Mouse (Mus musculus): ENCODE results near the gene F8. TPM values are rescaled to one million over a fixed set of nuclear protein-coding genes. Genes with fewer than 3 reads are reported as not detected.
A peak's percentile ranks its signal among the peaks of the same experiment; 100 is the strongest.
"Not testable (repeated sequence)": the region's sequence is repeated elsewhere in the genome, so short reads cannot be mapped to it uniquely, and the experiment has no call there.

Gene F8
- polyA plus RNA-seq, 1 experiment from 2014 or later: 1.5 TPM

DNA sequence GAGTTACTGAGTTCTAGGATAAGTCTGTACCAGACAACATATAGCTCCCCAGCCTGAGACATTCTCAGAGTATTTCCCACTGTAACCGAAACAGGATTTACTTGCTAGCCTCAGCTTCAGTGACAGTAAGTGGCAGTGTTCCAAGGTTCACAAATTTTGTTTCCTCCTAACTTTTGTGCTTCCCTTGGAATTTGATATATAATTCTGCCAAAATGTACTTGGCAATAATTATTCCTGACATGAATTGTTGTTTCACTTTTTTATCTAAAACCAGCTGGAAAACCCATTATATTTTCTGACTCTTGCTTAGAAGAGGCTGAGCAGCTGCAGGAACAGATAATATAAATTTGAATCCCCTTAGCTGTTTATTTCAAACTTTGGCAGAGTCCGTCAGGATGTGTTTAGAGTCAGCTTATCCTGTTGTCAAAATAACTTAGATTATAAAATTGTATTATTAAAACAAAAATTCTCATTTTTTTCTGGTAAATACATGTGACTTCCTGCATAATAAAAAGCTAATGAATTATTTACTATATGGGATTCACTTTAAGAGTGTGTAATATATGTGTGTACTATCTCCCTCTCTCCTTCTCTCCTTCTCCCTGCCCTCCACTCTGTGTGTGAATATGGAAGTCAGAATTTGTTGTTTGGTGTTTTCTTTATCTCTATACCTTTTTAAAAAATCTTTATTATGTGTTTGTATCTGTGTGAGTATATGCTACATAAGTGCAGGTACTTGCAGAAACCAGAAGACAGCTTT lies 9.6 kb downstream of the F8 start:
- Histone ChIP-seq H3K27me3 (ENCODE audit: control insufficient read depth, insufficient read depth, low read depth, low read length) (no peaks in the 10 kb centered on the region), H3K36me3 (ENCODE audit: control insufficient read depth, insufficient read depth, low read length) (no peaks in the 10 kb centered on the region), H3K4me2 (ENCODE audit: low read length) (no peak overlapping the region), H3K9me3 (replicated peaks; ENCODE audit: control insufficient read depth, low read length, poor library complexity, severe bottlenecking) (no peaks in the 10 kb centered on the region), H3K4me1 (ENCODE audit: control insufficient read depth, insufficient read depth, low read length) (no peaks in the 10 kb centered on the region), H3K27ac (ENCODE audit: low read length) (no peak overlapping the region), H3K4me3 (ENCODE audit: low read depth, low read length) (no peak overlapping the region), H3K9ac (ENCODE audit: low read depth, low read length) (no peak overlapping the region)
- no peak for ATAC-seq
- WGBS: 76% methylated on average over 2 of the region's 2 CpGs

DNA sequence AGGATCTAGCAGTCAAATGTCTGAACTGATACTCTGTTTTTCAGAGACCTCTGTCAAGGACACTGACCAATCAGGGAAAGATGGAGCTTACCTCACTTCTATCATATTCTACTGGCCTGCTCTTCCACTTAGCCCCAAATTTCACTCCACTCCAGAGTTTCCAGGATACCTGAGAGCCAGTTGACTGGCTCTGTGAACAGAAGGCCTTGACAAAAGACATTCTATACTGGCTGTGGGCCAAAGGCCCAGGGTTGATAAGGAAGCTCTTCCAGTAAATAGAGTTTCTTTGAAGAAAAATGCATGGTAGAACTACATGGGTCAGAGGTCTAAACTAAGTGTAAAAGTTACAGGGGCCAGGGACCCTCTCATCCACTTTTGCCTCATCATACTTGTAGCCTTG lies 12.2 kb downstream of the F8 start:
- ATAC-seq: no peak
- Histone ChIP-seq H3K4me1 (ENCODE audit: control insufficient read depth, insufficient read depth, low read length) (no peaks in the 10 kb centered on the region), H3K4me3 (ENCODE audit: low read depth, low read length) (no peak overlapping the region), H3K9me3 (replicated peaks; ENCODE audit: control insufficient read depth, low read length, poor library complexity, severe bottlenecking) (no peaks in the 10 kb centered on the region), H3K36me3 (ENCODE audit: control insufficient read depth, insufficient read depth, low read length) (no peaks in the 10 kb centered on the region), H3K27ac (ENCODE audit: low read length) (no peak overlapping the region), H3K9ac (ENCODE audit: low read depth, low read length) (no peak overlapping the region), H3K27me3 (ENCODE audit: control insufficient read depth, insufficient read depth, low read depth, low read length) (no peaks in the 10 kb centered on the region), H3K4me2 (ENCODE audit: low read length) (no peak overlapping the region)

DNA sequence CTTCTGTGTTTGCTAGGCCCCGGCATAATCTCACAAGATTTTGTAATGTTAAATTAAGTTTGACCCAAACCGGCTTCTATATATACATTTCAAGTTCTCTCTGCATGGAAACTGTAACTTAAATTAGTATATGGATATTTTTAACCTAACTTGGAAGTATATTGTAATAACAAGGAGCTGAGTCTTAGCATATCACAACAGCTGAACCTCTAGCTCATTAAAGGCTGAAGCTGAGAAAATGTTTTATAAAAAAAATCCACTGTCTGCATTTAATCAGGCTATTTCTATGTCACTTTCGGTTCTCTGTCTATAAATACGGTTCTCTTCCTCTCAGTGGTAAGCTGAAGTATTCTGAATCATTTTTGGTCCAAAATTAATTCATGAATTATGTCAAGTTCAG lies 58.9 kb downstream of the F8 start:
- Histone ChIP-seq H3K36me3 (ENCODE audit: control insufficient read depth, insufficient read depth, low read length) (no peaks in the 10 kb centered on the region), H3K9ac (ENCODE audit: low read depth, low read length) (no peak overlapping the region), H3K4me2 (ENCODE audit: low read length) (no peak overlapping the region), H3K4me1 (ENCODE audit: control insufficient read depth, insufficient read depth, low read length) (no peaks in the 10 kb centered on the region), H3K4me3 (ENCODE audit: low read depth, low read length) (no peak overlapping the region), H3K27me3 (ENCODE audit: control insufficient read depth, insufficient read depth, low read depth, low read length) (no peaks in the 10 kb centered on the region), H3K27ac (ENCODE audit: low read length) (no peak overlapping the region), H3K9me3 (replicated peaks; ENCODE audit: control insufficient read depth, low read length, poor library complexity, severe bottlenecking) (no peaks in the 10 kb centered on the region)
- ATAC-seq: no peak
- 89% methylated on average over 4 of the region's 4 CpGs for WGBS

DNA sequence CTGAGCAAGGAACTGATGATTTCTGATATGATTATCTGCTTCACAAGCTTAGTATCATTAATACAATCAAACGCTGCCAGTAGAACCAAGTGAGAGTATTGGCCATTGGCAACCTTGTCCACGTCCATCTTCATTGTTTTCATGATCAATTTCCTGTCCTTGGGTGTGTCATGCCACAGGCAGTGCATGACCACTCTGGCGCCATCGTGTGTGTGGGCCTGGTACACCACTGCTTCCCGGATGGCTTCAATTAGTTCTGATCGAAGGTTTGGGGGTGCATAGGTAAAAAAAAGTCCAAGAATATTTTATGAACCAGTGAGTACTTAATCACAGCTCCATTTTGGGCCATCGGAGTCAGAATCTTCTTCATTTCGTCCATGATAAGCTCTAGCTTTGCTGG lies 110.7 kb downstream of the F8 start:
- no peak overlapping the region for H3K9ac ChIP-seq (ENCODE audit: low read depth, low read length)
- no peaks in the 10 kb centered on the region for H3K27me3 ChIP-seq (ENCODE audit: control insufficient read depth, insufficient read depth, low read depth, low read length)
- H3K4me2 ChIP-seq (ENCODE audit: low read length): no peak overlapping the region
- no peaks in the 10 kb centered on the region for H3K9me3 ChIP-seq (replicated peaks; ENCODE audit: control insufficient read depth, low read length, poor library complexity, severe bottlenecking)
- WGBS: 69% methylated on average over 8 of the region's 8 CpGs
- ATAC-seq: no peak
- no peaks in the 10 kb centered on the region for H3K4me1 ChIP-seq (ENCODE audit: control insufficient read depth, insufficient read depth, low read length)
- H3K4me3 ChIP-seq (ENCODE audit: low read depth, low read length): no peak overlapping the region
- H3K36me3 ChIP-seq (ENCODE audit: control insufficient read depth, insufficient read depth, low read length): no peaks in the 10 kb centered on the region
- H3K27ac ChIP-seq (ENCODE audit: low read length): no peak overlapping the region

DNA sequence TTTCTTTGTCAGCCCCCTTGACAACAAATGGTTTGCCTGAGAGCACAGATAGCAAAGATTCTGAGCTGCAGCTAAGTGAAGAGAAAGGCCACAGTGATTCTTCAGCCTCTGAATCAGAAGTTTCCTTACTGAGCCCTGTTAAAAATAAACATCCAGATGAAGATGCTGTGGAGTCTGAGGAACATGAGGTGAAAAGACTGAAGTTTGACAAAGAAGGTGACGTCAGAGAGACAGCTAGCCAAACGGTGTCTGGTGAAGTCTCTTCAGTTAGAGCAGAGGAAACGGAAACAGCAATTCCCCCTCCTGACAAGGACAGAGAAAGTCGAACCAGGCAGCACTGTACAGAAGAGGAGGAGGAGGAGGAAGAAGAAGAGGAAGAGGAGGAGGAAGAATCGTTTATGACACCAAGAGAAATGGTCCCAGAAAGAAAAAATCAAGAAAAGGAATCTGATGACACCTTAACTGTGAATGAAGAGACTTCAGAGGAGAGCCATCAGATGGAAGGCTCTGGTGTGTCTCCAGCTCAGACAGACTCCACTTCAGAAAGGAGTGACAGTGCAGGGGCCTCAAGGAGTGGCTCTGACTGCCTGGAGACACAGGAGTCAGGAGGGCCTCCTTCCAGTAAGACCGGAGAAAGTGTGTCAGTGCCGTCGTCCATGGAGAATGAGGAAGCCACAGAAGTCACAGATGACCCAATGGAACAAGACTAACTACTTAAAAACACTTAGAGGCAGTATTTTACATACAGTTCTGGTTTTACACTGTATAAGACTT lies 148.6 kb downstream of the F8 start:
- H3K4me2 ChIP-seq (ENCODE audit: low read length); H3K9me3 ChIP-seq (replicated peaks; ENCODE audit: control insufficient read depth, low read length, poor library complexity, severe bottlenecking); H3K9ac ChIP-seq (ENCODE audit: low read depth, low read length); ATAC-seq; H3K36me3 ChIP-seq (ENCODE audit: control insufficient read depth, insufficient read depth, low read length); H3K27ac ChIP-seq (ENCODE audit: low read length); H3K4me1 ChIP-seq (ENCODE audit: control insufficient read depth, insufficient read depth, low read length); H3K4me3 ChIP-seq (ENCODE audit: low read depth, low read length); H3K27me3 ChIP-seq (ENCODE audit: control insufficient read depth, insufficient read depth, low read depth, low read length): not testable (repeated sequence)
- WGBS: 69% methylated on average over 7 of the region's 8 CpGs

DNA sequence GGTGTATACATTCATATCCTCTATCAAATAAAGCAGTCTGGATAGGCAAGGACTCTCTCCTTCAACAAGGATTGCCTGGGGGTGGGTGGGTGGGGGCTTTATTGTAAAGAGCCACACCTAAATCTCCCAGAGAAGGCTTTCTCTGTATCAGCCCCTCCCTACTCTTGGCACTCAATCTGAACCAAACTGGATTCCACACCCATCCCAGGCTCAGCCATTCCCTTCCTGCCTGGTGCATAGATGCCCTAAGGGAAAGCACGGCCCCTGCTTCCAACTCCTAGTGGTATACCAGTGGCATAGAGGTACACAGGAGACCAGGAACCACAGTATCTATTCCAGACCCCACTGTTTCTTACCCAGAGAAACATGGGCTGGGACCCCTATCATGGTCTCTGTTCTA lies 151.0 kb downstream of the F8 start:
- Histone ChIP-seq H3K9ac (ENCODE audit: low read depth, low read length) (no peak overlapping the region), H3K27me3 (ENCODE audit: control insufficient read depth, insufficient read depth, low read depth, low read length) (no peaks in the 10 kb centered on the region), H3K4me2 (ENCODE audit: low read length) (no peak overlapping the region), H3K4me3 (ENCODE audit: low read depth, low read length) (no peak overlapping the region), H3K27ac (ENCODE audit: low read length) (no peak overlapping the region), H3K4me1 (ENCODE audit: control insufficient read depth, insufficient read depth, low read length) (no peaks in the 10 kb centered on the region), H3K36me3 (ENCODE audit: control insufficient read depth, insufficient read depth, low read length) (no peaks in the 10 kb centered on the region), H3K9me3 (replicated peaks; ENCODE audit: control insufficient read depth, low read length, poor library complexity, severe bottlenecking) (no peaks in the 10 kb centered on the region)
- ATAC-seq: no peak
- WGBS: 86% methylated on average over 1 of the region's 1 CpGs

DNA sequence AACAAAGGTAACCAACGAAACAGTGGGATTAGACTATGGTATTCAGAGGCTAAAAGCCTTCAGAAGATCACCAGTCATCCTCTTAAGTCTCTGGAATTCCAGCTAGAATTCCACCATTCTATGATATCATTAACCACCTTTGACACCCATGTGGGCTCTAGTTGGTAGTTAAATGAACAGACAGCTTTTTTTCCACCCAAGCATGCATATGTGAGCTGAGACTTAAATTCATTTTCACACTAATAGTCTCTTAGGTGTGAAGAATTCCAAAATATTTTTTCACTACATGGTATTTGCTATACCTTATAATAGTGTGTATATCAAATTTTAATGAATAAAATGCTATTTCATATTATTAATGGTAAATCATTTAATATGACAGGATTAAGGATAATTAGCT lies 218.7 kb downstream of the F8 start, which contains the start of gene Smim9:
Gene Smim9, minus strand, starts transcription at position 101 of the 400 bp plus-strand sequence.
- Histone ChIP-seq H3K4me3 (ENCODE audit: low read depth, low read length) (no peak within 1 kb of the TSS), H3K4me2 (ENCODE audit: low read length) (no peak within 1 kb of the TSS), H3K27me3 (ENCODE audit: control insufficient read depth, insufficient read depth, low read depth, low read length) (no peaks in the 10 kb centered on the region), H3K36me3 (ENCODE audit: control insufficient read depth, insufficient read depth, low read length) (no peaks in the 10 kb centered on the region), H3K9ac (ENCODE audit: low read depth, low read length) (no peak within 1 kb of the TSS), H3K4me1 (ENCODE audit: control insufficient read depth, insufficient read depth, low read length) (no peaks in the 10 kb centered on the region), H3K27ac (ENCODE audit: low read length) (no peak within 1 kb of the TSS), H3K9me3 (replicated peaks; ENCODE audit: control insufficient read depth, low read length, poor library complexity, severe bottlenecking) (no peaks in the 10 kb centered on the region)
- 62% methylated on average over 1 of the region's 1 CpGs for WGBS
- ATAC-seq: no peak

DNA sequence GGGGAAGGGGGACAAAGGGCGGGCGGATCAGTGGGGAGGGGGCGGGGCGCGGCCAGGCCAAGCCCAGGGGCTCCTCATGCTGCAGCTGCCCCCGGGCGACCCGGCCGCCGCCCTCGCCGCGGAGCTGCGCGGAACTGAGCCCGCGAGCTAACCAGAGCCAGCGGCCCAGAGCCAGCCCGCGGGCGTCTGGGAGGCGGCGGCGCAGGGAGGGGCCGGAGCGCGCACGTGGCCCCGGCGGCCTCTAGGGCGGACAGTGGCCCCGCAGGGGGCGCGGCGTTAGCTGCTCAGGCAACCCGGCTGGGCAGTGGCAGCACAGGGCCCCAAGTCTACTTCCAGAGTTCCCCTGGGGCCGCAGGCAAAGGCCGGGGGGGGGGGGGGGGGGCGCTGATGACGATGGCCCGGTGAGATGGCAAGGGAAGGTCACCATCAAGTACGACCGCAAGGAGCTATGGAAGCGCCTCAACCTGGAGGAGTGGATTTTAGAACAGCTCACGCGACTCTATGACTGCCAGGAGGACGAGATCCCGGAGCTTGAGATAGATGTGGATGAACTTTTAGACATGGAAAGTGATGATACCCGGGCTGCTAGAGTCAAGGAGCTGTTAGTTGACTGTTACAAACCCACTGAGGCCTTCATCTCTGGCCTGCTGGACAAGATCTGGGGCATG lies 226.7 kb downstream of the F8 start:
- WGBS: 19% methylated on average over 14 of the region's 49 CpGs
- H3K27ac ChIP-seq (ENCODE audit: low read length): no peak overlapping the region

DNA sequence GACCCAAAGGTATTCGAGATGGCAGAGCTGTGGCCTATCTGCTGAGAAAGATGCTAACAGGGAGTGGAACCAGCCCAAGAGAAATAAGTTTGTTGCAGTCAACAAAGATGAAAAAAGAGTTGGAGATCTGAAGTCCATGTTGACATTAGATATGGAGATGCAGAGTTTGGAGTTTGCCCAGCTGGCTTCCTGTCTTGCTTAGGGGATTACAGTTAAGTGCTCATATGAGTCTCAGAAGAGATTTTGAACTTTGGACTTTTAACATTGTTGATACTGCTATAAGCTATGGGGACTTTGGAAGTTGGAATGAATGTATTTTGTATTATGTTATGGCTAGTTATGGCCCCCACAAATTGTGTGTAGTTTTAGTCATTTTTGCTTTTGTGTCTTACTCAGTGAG lies 230.2 kb downstream of the F8 start:
- no peaks in the 10 kb centered on the region for H3K4me1 ChIP-seq (ENCODE audit: control insufficient read depth, insufficient read depth, low read length)
- no peak overlapping the region for H3K4me2 ChIP-seq (ENCODE audit: low read length)
- ATAC-seq: no peak
- H3K36me3 ChIP-seq (ENCODE audit: control insufficient read depth, insufficient read depth, low read length): no peaks in the 10 kb centered on the region
- H3K9ac ChIP-seq (ENCODE audit: low read depth, low read length): no peak overlapping the region
- no peak overlapping the region for H3K4me3 ChIP-seq (ENCODE audit: low read depth, low read length)
- H3K27me3 ChIP-seq (ENCODE audit: control insufficient read depth, insufficient read depth, low read depth, low read length): no peaks in the 10 kb centered on the region
- WGBS: 56% methylated on average over 1 of the region's 1 CpGs
- H3K27ac ChIP-seq (ENCODE audit: low read length): no peak overlapping the region
- no peaks in the 10 kb centered on the region; the same call in 1 of the 2 replicates for H3K9me3 ChIP-seq (replicated peaks; ENCODE audit: control insufficient read depth, low read length, poor library complexity, severe bottlenecking)

More for the DNA sequence above, 226.7 kb downstream of the F8 start:
- peak overlapping the region; percentile 62 for H3K4me2 ChIP-seq (ENCODE audit: low read length)
- peak overlapping the region; percentile 46 for H3K4me3 ChIP-seq (ENCODE audit: low read depth, low read length)
- peak; percentile 60 for ATAC-seq
- H3K4me1 ChIP-seq (ENCODE audit: control insufficient read depth, insufficient read depth, low read length): no peaks in the 10 kb centered on the region
- H3K27me3 ChIP-seq (ENCODE audit: control insufficient read depth, insufficient read depth, low read depth, low read length): no peaks in the 10 kb centered on the region
- H3K36me3 ChIP-seq (ENCODE audit: control insufficient read depth, insufficient read depth, low read length): no peaks in the 10 kb centered on the region
- peak overlapping the region; percentile 66 for H3K9ac ChIP-seq (ENCODE audit: low read depth, low read length)
- no peaks in the 10 kb centered on the region; the same call in 1 of the 2 replicates for H3K9me3 ChIP-seq (replicated peaks; ENCODE audit: control insufficient read depth, low read length, poor library complexity, severe bottlenecking)
